Mouse (Mus musculus) forebrain, embryonic 10.5 days (tissue): ENCODE results near the gene Fndc5. TPM values are rescaled to one million over a fixed set of nuclear protein-coding genes. Genes with fewer than 3 reads are reported as not detected.

ENCODE experiments used
- DNase-seq: peaks from one replicate; pipeline ENCODE4 v3.0.0-alpha.2; 2017; ENCODE audit warnings: low spot score; ENCODE audit errors: extremely low spot score
- H3K27ac ChIP-seq: fragments of 300-500 bp; sonication (generic); 2 replicates; pipeline ENCODE4 v1.5.1; 2016; ENCODE audit warnings: mild to moderate bottlenecking
- H3K27me3 ChIP-seq: fragments of 300-500 bp; sonication (generic); 2 replicates; pipeline ENCODE4 v1.6.1; 2016; ENCODE audit warnings: mild to moderate bottlenecking; ENCODE audit not compliant: poor library complexity, severe bottlenecking
- H3K36me3 ChIP-seq: fragments of 300-500 bp; sonication (generic); replicated peaks from 2 replicates; pipeline ENCODE4 v1.6.1; 2016; ENCODE audit warnings: mild to moderate bottlenecking, moderate library complexity
- H3K4me1 ChIP-seq: fragments of 300-500 bp; sonication (generic); 2 replicates; pipeline ENCODE4 v1.6.1; 2016
- H3K4me3 ChIP-seq: fragments of 300-500 bp; sonication (generic); 2 replicates; pipeline ENCODE4 v1.5.1; 2016; ENCODE audit warnings: mild to moderate bottlenecking, moderate library complexity
- H3K9me3 ChIP-seq: fragments of 300-500 bp; sonication (generic); 2 replicates; pipeline ENCODE4 v1.6.1; 2016; ENCODE audit warnings: mild to moderate bottlenecking, moderate library complexity
- WGBS: fragments of 180-500 bp; shearing (Covaris S2); methylation state at CpG from one replicate; pipeline ENCODE4 v1.1.7; 2016; 5-methylcytosine and 5-hydroxymethylcytosine counted together
- polyA plus RNA-seq: library from polyadenylated mRNA; unstranded; fragments of >200 nt; fragmentation: Nextera tagmentation; extraction: Ambion mirVana; gene quantifications from 2 replicates; pipeline ENCODE4 v1.2.1, GENCODE M21; 2016

Fndc5 gene
- polyA plus RNA-seq, 1 experiment from 2014 or later, result 0.56 TPM

DNA sequence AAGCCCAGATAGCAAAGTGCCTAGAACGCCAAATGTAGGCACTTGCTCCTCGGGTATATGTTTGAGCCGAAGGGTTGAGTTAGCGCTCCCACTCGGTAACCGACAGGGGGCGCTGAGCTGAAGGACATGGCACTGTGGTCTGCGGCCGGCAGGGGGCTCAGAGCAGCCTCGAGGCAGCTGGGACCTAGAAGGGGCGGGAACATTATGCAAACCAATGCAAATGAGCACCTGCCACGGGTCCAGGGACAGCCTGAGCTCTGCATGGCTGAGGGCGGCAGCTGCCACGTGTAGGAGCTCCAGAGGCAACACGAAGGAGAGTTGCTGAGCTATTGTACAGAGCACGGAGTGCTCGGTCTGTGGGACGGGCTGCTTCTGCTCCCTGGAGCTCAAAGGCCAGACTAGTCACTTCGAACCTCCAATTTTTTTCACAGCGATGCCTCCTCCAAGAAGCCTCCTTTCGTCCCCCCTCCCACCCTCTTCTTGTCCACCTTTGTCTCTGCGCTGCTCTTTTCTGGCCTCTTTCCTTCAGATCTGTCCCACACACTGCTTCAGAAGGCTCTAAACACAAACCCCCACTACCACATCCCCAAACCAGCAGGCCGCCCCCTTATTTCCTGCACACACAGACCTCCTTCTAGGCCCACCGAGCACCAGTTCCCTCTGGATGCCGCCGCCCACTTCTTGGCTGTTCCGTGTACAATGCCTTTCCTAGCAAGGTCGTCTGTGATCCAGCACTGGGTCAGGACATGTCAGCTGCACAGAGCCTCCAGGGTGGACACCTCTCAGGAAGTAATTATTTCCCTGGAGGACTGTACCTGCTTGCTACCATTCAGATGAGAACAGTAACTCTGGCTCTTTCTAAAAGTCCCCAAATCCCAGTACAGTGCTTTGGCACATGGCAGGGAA, 23.5 kb upstream of the Fndc5 start:
- peaks cover 38% of the 10 kb centered on the region for H3K4me1 ChIP-seq
- H3K27ac ChIP-seq, result peak overlapping the region; percentile 74; the same call in 1 of the 2 replicates
- peak overlapping the region; percentile 18; the same call in 1 of the 2 replicates for H3K4me3 ChIP-seq
- 35% methylated on average over 28 of the region's 28 CpGs for WGBS
- H3K27me3 ChIP-seq, result peaks cover 57% of the 10 kb centered on the region
- H3K9me3 ChIP-seq, result no peaks in the 10 kb centered on the region
- H3K36me3 ChIP-seq, result no peaks in the 10 kb centered on the region
- peak; percentile 85 for DNase-seq

DNA sequence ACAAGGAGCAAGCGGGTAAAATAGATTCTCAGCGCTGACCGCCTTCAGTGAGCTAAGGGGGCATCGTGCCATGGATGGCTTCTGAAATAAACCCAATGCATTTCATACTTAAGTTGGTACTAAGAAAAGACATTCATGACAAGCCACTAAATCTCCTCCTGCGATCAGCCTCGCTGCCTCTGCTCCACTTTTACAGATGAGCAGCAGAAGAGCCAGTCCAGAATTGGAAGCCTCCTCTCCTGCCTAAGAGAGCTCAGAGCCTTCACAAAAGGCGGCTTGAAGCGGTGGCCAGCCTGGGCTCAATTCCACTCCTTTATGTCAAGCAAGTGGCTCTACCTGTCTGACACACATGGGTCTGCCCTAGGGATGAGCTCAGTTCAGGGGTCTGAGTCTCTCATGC, 20.1 kb upstream of the Fndc5 start:
- 94% methylated on average over 8 of the region's 8 CpGs for WGBS
- no peaks in the 10 kb centered on the region for H3K9me3 ChIP-seq
- H3K27ac ChIP-seq, result no peak overlapping the region
- H3K4me3 ChIP-seq, result no peak overlapping the region
- DNase-seq, result no peak
- peaks cover 48% of the 10 kb centered on the region for H3K4me1 ChIP-seq
- H3K36me3 ChIP-seq, result no peaks in the 10 kb centered on the region
- peaks cover 87% of the 10 kb centered on the region for H3K27me3 ChIP-seq

DNA sequence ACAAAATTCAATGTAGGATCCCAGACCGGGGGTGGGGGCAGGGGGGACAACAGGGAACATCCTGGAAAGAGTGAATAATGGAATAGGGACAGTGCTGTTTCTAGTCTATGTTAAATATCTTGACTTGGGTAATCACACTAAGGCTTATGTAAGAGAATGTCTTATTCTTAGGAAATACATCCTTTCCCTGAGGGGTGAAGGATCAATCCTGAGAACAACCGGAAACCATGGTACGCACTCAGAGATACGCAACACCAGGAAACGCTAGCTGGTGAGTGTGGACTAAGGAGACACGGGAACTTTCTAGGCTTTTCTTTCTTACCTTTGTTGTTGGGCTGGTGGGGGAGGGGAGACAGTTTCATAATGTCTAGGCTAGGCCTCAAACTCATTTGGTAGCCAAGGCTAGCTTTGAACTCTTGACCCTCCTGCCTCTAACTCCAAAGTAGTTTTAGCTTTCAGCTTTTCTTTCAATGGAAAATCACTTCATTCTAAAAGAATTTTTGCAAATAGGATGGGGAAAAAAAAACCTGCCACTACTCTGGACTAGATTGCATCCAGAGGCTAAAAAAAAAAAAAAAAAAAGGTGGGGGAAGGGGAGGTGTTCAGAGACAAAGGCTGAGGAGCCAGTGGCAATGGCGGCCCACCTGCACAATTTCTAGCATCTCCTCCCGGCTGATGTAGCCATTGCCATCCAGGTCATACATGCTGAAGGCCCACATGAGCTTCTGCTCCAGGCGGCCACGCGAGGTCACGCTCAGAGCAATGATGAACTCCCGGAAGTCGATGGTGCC, 18.9 kb upstream of the Fndc5 start:
- peaks cover 39% of the 10 kb centered on the region for H3K4me1 ChIP-seq
- DNase-seq, result no peak
- WGBS, result 90% methylated on average over 14 of the region's 14 CpGs
- H3K27me3 ChIP-seq, result peaks cover 90% of the 10 kb centered on the region
- no peaks in the 10 kb centered on the region for H3K9me3 ChIP-seq
- no peaks in the 10 kb centered on the region for H3K36me3 ChIP-seq
- no peak overlapping the region for H3K4me3 ChIP-seq
- no peak overlapping the region for H3K27ac ChIP-seq

DNA sequence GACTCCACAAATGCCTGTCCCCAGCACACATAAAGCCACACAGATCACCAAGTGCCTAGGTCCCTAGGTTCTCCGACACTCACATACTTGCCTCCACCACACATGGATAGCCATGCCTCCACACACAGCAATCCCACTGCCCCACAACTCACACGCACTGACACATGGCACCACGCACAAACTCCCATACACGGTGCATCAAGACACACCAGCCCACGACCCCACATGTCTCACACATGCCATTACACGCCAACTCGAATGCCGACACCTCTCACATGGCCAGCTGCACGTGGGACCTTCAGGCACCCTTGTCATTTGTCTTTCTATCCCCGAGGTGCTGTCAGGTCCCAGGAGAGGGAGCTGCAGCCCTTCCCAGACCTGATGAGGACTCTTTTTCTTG, 17.1 kb upstream of the Fndc5 start:
- DNase-seq, result no peak
- Histone ChIP-seq H3K4me3 (no peak overlapping the region), H3K4me1 (peaks cover 33% of the 10 kb centered on the region), H3K27me3 (peaks cover 90% of the 10 kb centered on the region), H3K9me3 (no peaks in the 10 kb centered on the region), H3K27ac (no peak overlapping the region), H3K36me3 (no peaks in the 10 kb centered on the region)
- WGBS, result 79% methylated on average over 10 of the region's 10 CpGs

DNA sequence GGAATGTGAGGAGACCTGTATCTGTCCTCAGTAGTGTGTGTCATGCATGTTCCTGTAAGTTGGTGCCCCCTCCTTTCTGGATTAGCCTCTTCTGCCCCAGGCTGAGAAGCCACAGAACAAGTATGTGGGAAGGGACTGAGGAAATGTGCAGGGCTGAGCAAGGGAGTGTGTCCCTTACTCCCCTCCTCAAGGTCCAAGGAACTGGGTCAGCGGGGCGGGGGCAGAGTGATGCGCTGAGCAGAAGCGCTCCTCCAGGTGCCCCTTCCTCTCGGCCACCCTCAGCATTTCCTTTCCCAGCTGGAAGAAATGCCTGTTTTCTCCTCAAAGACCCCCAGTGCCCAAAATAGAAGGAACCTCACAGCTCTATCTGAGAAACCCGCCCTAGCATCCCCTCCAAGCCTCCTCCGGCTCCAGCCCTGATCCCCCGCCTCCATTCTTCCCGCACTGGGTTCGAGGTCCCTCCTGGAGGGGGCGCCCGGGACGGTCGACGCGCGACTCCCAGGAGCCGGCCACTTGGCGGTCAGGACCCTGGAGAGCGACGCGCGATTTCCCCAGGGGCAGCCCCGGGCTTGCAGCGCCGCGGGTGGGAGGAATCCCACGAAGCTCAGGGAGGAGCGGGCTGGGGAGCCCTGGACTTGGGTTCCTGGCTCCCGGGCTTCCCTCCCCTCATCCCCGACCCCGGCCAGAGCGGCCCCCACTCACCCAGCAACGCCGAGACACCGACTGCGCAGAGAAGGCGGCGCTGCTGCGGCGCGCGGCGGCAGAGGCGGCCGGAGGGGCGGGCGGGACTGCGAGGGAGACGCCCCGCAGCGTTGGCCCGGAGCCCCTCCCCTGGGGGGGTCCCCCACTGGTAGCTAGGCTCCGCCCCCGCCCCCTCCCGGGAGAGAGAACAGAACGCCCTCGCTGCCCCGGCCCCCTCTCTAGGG, 16.0 kb upstream of the Fndc5 start:
- Histone ChIP-seq H3K4me3 (peak overlapping the region; percentile 54), H3K27ac (no peak overlapping the region), H3K27me3 (peaks cover 90% of the 10 kb centered on the region), H3K4me1 (peaks cover 34% of the 10 kb centered on the region), H3K9me3 (no peaks in the 10 kb centered on the region), H3K36me3 (no peaks in the 10 kb centered on the region)
- under 1% methylated on average over 43 of the region's 59 CpGs for WGBS
- DNase-seq, result peak; percentile 63

DNA sequence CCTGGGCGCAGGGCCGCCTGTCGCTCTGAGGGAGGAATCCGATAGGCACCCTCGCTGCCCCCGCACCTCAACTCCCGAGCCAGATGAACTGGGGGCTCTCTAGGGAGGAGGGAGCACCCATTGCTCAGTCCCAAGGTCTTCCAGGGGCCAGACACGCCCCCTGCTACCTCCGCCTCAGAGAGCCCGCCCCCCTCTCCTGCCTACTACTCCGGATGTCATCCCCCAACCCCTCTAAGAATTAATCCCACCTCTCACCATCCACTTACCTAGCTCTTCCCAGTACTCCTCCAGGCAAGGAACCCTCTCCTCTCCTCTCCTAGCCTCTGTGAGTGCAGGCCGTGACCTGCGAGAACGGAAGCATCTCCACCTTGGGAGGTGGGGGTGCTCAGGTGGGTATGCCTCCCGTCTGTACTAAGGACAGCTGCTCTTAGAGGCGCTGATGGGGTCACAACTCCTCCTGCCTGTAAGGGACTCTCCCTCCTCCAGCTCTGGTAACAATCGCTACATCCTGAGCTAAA, 15.2 kb upstream of the Fndc5 start, which contains the start of gene Hpca:
Hpca (minus strand) TSS at position 468 of the 518 bp plus-strand sequence.
- Histone ChIP-seq H3K4me3 (peak within 1 kb of the TSS; percentile 54), H3K4me1 (peaks cover 36% of the 10 kb centered on the region), H3K27ac (no peak within 1 kb of the TSS), H3K9me3 (no peaks in the 10 kb centered on the region), H3K27me3 (peaks cover 93% of the 10 kb centered on the region), H3K36me3 (no peaks in the 10 kb centered on the region)
- no peak for DNase-seq
- 2% methylated on average over 17 of the region's 17 CpGs for WGBS

DNA sequence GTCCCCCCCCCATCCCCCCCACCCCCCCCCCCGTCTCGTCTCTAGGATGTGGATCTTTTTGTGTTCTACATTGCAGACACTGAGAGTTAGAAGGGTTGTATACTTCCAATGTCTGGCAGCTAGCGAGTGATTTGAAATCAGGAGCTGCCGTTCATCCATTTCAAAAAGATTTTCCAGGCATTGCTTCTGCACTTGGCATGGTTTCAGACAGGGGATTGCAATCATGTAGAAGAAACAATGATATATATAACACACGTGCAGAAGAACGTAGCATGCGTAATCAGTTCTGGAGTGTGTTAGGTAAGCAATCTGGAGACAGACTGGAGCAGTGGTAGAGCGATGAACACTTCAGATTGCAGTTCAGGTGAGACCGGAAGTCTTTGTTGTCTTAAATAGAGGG, 14.7 kb upstream of the Fndc5 start:
- H3K9me3 ChIP-seq, result no peaks in the 10 kb centered on the region
- WGBS, result 45% methylated on average over 9 of the region's 9 CpGs
- peaks cover 36% of the 10 kb centered on the region for H3K4me1 ChIP-seq
- no peaks in the 10 kb centered on the region for H3K36me3 ChIP-seq
- DNase-seq, result no peak
- H3K27me3 ChIP-seq, result peaks cover 93% of the 10 kb centered on the region
- H3K27ac ChIP-seq, result no peak overlapping the region
- H3K4me3 ChIP-seq, result no peak overlapping the region

DNA sequence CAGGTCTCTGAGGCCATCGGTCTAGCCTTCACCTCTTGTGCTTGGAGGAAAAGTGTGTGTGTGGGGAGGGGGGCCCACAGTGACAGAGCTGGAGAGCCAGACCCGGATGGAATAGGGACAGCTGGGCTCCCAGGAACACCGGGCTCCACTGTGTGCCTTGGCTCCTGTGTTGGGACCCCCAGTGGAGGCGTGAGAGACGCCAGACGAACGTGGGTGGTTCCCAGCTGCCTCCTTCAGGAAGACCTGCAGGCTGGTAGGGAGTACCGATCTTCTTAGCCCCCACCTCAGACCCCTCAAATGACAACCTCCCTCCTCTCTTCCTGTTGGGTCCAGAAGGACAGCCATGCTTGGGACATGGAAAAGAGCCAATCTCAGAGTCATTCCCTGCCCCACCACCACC, 14.1 kb upstream of the Fndc5 start:
- Histone ChIP-seq H3K9me3 (no peaks in the 10 kb centered on the region), H3K4me1 (peaks cover 36% of the 10 kb centered on the region), H3K36me3 (no peaks in the 10 kb centered on the region), H3K27ac (no peak overlapping the region), H3K27me3 (peaks cover 95% of the 10 kb centered on the region), H3K4me3 (no peak overlapping the region)
- no peak for DNase-seq
- WGBS, result 45% methylated on average over 8 of the region's 8 CpGs

DNA sequence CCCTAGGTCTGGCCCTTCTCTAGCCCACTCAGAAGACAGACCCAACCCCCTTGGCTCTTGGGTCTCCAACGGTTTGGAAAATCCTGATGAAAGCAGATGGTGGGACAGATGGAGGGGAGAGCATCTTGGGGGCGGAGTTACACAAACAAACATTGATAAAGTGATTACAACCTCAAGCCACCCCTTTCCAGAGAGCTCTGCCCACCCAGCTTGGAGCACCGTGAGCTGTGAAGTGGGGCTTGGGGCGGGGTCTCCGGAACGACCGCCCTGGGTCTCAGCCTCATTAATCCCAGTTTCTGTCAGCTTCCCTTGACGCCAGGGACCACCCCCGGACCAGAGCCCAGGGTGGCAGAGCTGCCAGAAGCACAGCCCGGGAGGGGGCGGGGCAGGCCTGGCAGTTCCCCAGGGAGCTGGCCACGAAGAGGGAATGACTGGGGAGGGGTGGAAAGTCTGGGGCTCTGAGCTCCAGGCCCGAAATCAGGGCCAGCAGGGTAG, 12.1 kb upstream of the Fndc5 start:
- peaks cover 51% of the 10 kb centered on the region for H3K4me1 ChIP-seq
- H3K27me3 ChIP-seq, result peaks cover 92% of the 10 kb centered on the region
- no peaks in the 10 kb centered on the region for H3K36me3 ChIP-seq
- whole genome bisulfite sequencing, result 8% methylated on average over 13 of the region's 13 CpGs
- peak overlapping the region; percentile 46; the same call in 1 of the 2 replicates for H3K4me3 ChIP-seq
- H3K9me3 ChIP-seq, result no peaks in the 10 kb centered on the region
- no peak for DNase-seq
- H3K27ac ChIP-seq, result no peak overlapping the region

DNA sequence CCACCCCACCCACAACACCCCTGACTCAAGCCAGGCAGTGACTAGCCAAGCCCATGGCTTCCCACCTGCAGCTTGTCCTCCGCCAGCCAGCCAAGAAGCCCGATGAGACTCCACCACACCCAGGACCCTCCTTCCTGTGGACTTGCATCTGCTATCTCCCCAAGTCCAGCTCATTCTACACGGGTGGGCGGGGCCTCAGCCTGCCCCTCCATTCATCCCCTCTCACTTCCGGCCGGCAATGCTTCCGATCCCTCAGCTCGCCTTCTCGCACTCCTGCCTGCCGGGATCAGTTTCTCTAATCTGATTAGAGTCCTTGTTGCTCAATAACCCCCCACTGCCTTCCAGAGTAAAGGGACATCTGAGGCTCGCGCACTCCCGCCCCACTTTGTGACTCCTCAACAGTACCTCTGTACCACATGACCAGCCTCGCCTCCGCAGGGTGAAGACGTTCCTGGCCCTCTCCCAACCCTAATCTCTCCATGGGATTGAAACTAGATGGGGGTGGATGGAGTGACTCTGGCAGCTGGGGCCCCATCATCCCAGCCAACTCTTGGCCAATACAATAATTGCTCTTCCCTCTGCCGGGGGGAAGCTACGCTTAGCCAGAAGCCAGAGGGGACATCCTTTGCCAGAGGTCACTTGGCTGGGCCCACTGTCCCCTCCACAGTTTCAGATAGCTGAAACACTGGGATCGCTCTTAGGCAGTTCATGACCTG, 10.9 kb upstream of the Fndc5 start:
- no peak for DNase-seq
- H3K4me1 ChIP-seq, result peaks cover 58% of the 10 kb centered on the region
- H3K9me3 ChIP-seq, result no peaks in the 10 kb centered on the region
- peaks cover 88% of the 10 kb centered on the region for H3K27me3 ChIP-seq
- peak overlapping the region; percentile 46 for H3K4me3 ChIP-seq
- no peaks in the 10 kb centered on the region for H3K36me3 ChIP-seq
- peak overlapping the region; percentile 48; the same call in 1 of the 2 replicates for H3K27ac ChIP-seq
- 8% methylated on average over 19 of the region's 19 CpGs for WGBS

DNA sequence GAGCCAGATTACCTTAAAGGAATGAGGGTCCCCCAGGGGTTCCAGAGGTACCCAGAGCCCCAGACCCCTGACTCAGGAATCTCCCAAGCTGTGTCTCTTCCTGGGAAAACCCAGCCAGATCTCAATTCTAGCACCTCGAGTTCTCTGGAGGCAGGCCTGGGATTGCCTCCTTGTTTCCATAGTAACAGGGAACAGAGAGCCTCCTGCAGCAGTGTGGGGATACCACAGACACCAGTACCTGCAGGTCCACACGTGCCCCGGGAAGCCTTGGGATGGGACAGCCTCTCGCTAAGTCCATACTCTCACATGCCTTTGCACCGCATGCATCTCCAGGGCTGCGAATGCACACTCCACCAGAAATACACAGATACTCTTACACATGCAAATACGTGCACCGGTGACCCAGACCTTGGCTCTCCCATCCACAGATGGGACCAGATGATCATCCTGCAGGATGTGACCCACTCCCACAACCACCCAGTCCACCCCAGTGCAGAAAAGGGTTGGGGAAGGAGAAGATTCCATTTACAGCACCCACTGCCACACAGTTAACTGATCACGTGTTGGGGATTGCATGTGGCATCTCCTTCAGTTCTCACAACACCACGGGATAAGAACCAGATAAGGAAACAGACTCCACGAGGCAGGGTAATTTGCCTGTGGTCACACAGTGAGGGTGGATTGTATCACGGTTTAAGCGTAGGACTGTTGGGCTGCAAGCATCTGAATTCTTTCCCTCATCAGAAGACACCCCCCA, 8.0 kb upstream of the Fndc5 start:
- Histone ChIP-seq H3K27ac (no peak overlapping the region), H3K27me3 (peaks cover 81% of the 10 kb centered on the region)

More for the DNA sequence above, 8.0 kb upstream of the Fndc5 start:
- no peak for DNase-seq
- no peaks in the 10 kb centered on the region for H3K36me3 ChIP-seq
- H3K4me3 ChIP-seq, result no peak overlapping the region
- no peaks in the 10 kb centered on the region for H3K9me3 ChIP-seq
- H3K4me1 ChIP-seq, result peaks cover 51% of the 10 kb centered on the region
- 69% methylated on average over 13 of the region's 13 CpGs for WGBS
